Mouse (Mus musculus) cerebellum, postnatal 4 days (tissue): ENCODE measurements at regions not wholly inside any gene's neighbourhood (a gene's known extent, or its start where the extent isn't known, plus 50 kb on each side); places are given as distances from the start of the nearest gene placed in this dataset.
A peak's percentile ranks its signal among the peaks of the same experiment; 100 is the strongest.

Source experiments
- DNase-seq, 2 experiments: peaks; one replicate each; pipeline ENCODE4 v3.0.0; 2022; ENCODE audit warnings: low spot score in 2 of 2, mixed read lengths in 1 of 2

GRCm38 (mm10) chr6:94772868-94773603 is 73.1 kb upstream of the Lrig1 start:
- DNase-seq, result peak in 1 of 2 experiments; percentile 5

DNA sequence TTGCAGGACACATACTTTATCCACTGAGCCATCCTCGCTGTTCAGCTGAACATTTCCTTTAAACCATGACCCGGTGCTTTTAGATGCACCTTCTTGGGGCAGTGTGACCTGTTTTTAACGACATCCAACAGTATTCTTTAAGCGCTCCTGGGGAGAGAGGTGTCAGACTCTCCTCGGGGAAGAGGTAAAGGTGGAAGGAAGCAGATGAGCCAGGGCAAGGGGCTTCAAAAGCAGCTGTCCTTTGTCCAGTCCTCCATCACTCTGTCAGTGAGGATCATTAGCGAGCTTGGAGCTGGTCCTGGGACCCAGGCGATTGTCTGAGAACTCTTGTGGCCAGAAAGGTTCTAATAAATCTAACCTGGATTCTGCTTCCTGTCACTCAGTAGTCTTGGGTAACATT is 72.4 kb upstream of the Lrig1 start:
- no peak for DNase-seq

GRCm38 (mm10) chr6:94768230-94768629 is 68.3 kb upstream of the Lrig1 start:
- DNase-seq, result no peak

DNA sequence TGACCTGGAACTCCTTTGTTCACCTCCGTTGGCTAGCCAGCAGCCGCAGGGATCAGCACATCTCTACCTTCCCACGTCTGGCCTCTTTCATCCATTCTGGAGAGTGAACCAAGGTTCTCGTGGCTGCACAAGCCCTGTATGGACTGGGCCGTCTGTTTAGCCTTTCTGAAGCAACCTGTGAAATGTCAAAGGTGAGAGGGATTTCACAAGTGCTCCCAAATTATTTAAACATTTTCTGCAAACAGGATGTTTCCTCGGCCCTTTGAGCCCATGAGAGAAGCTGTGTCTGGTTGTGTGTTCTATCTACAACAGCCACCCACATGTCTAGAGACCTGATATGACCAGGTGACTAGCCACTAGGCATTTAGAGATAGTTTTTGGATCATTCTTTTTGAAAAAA is 65.8 kb upstream of the Lrig1 start:
- DNase-seq, result no peak

- DNase-seq, result no peak
Measured at GRCm38 (mm10) chr6:94761341-94761740, 61.4 kb upstream of the Lrig1 start.

DNA sequence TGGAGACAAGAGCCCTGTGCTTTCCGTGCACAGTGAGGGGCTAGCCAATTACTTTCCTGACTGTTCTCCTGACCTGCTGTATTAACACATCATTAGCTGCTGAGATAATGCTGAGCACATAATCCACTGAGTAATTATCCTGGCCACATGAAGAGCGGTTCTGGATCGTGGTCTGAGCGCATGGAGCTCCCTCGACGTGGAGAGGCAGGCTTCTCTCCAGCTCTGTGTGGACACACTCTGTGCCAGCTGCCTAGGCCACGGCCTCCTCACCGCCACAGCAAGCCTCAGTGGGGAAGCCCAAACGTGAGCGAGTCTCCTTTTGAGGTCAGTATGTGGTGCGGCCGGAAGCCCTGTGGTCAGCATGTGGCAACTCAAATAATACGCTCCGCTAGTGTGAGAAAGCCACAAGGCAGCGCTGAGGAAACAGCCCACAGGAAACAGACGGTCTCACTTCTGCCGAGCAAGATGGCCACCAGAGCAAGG is 60.7 kb upstream of the Lrig1 start:
- peak in 1 of 2 experiments; percentile 5 for DNase-seq

DNA sequence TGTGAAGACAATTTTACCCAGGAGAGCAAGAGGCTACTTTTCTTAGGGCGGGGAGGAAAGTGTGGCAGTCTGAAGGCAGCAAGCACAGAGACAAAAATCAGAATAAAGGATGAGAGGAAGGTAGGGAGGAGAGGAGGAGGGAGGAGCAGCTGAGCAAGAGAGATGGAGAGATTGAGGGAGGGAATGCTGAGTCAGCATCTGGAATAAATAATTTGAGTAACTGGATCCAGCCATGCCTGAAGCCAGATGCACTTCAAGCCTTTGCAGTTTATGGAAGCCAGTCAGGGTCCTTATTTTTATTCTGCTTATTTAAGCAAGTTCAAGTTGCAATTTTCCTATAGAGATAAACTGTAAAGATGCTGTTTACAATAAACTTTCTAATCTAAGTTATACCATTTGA is 59.7 kb upstream of the Lrig1 start:
- no peak for DNase-seq

DNA sequence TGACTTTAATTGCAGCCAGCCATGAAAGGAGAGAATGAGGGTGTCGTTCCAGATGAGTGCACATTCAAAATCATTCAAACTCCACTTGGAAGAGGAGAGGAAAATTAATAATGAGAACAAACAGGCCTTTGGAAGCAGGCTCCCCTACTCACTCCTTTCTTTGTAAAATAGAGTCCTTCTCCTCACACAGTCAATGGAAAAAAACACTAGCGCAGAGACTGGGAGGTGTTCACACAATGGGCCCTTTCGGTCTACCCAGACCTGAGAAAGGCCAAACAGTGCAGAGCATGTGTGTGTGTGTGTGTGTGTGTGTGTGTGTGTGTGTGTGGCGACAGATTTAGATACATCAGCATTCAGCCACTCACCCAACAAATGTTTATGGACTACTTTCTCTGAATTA is 56.0 kb upstream of the Lrig1 start:
- no peak for DNase-seq

GRCm38 (mm10) chr6:94755297-94755831 is 55.4 kb upstream of the Lrig1 start:
- DNase-seq, result no peak

- no peak for DNase-seq
Measured at GRCm38 (mm10) chr6:94754522-94754921, 54.6 kb upstream of the Lrig1 start.

- no peak for DNase-seq
Measured at GRCm38 (mm10) chr6:94751101-94751440, 51.1 kb upstream of the Lrig1 start.

DNA sequence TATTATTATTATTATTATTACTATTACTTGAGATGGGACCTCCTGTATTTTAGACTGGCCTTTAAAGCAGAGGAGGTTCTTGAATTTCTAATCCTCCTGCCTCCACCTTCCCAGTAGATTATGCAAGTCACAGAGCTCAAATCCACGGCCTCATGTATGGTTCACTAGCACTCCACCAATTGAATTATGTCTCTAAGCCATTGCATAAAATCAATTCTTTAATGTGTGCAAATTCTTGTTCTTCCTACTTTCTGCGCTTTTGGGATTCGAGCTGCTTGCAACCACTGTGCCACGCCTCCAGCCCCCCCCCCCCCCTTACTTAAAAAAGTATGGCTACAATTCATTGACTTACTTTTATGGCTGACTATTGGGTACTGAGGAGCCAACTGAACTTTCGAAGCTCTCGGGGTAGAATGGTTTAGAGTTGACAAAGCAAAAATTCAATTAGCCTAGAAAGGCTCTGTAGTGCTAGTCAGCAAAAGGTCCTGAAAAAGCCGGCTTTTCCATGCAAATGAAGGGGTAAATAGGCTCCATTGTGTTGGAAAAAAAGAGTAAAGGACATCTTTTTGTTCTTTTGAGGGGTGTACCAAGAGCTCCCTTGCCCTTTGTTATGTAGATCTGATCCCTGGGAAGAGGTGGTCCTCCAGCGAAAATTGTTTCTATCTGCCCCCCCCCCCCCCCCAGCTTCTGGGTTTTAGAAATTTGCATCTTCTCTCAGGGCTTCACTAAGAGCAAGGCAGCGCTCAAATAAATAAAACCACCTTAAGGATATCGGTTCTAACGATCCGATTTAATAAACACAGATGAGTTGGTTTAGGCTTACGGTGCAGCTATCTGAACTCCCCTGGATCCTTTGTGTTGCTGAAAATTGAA is 50.5 kb upstream of the Lrig1 start:
- DNase-seq, result no peak
